Mouse (Mus musculus) urinary bladder, postnatal 36 days (tissue): ENCODE results near the gene Lims1.
"Not testable (repeated sequence)": the region's sequence is repeated elsewhere in the genome, so short reads cannot be mapped to it uniquely, and the experiment has no call there.

Experiments used
- DNase-seq, 2 experiments: peaks; one replicate each; pipeline ENCODE4 v3.0.0; 2022; ENCODE audit warnings: low spot score in 2 of 2, mixed read lengths in 1 of 2

Gene Lims1

GRCm38 (mm10) chr10:58323028-58323991, at the start of gene Lims1:
Gene Lims1, plus strand, starts transcription at chr10:58323466.
- DNase-seq, result peak; percentile 98 to 99

GRCm38 (mm10) chr10:58282238-58282637, 41.0 kb upstream of the Lims1 start:
- DNase-seq, result no peak

- no peak for DNase-seq
Measured at GRCm38 (mm10) chr10:58290742-58291141, 32.5 kb upstream of the Lims1 start.

- DNase-seq, result no peak
Measured at GRCm38 (mm10) chr10:58294246-58294645, 29.0 kb upstream of the Lims1 start.

GRCm38 (mm10) chr10:58295605-58296004, 27.7 kb upstream of the Lims1 start:
- no peak for DNase-seq

- DNase-seq, result no peak
Measured at GRCm38 (mm10) chr10:58304996-58305395, 18.3 kb upstream of the Lims1 start.

- DNase-seq, result no peak
Measured at GRCm38 (mm10) chr10:58306897-58307296, 16.4 kb upstream of the Lims1 start.

GRCm38 (mm10) chr10:58310791-58311190, 12.5 kb upstream of the Lims1 start:
- no peak for DNase-seq

- DNase-seq, result no peak
Measured at GRCm38 (mm10) chr10:58312887-58313286, 10.4 kb upstream of the Lims1 start.

GRCm38 (mm10) chr10:58320881-58321280, 2.4 kb upstream of the Lims1 start:
- no peak for DNase-seq

GRCm38 (mm10) chr10:58322361-58323027, 772 bp upstream of the Lims1 start:
- no peak for DNase-seq

- no peak for DNase-seq
Measured at GRCm38 (mm10) chr10:58326271-58326670, 3.0 kb downstream of the Lims1 start.

GRCm38 (mm10) chr10:58327836-58328235, 4.6 kb downstream of the Lims1 start:
- not testable (repeated sequence) for DNase-seq

- no peak for DNase-seq
Measured at GRCm38 (mm10) chr10:58328517-58329108, 5.3 kb downstream of the Lims1 start.

GRCm38 (mm10) chr10:58330635-58331034, 7.4 kb downstream of the Lims1 start:
- DNase-seq, result no peak

- DNase-seq, result no peak
Measured at GRCm38 (mm10) chr10:58331741-58332140, 8.5 kb downstream of the Lims1 start.

- peak; percentile 28 to 29 for DNase-seq
Measured at GRCm38 (mm10) chr10:58333414-58333813, 10.1 kb downstream of the Lims1 start.

GRCm38 (mm10) chr10:58336156-58336555, 12.9 kb downstream of the Lims1 start:
- DNase-seq, result no peak

GRCm38 (mm10) chr10:58337091-58337490, 13.8 kb downstream of the Lims1 start:
- DNase-seq, result not testable (repeated sequence)

GRCm38 (mm10) chr10:58338590-58338989, 15.3 kb downstream of the Lims1 start:
- DNase-seq, result no peak

- DNase-seq, result peak in 1 of 2 experiments; percentile 31
Measured at GRCm38 (mm10) chr10:58341685-58342084, 18.4 kb downstream of the Lims1 start.

GRCm38 (mm10) chr10:58342199-58342598, 18.9 kb downstream of the Lims1 start:
- DNase-seq, result no peak
